Mouse (Mus musculus): ENCODE results near the gene Tpst1. TPM values are rescaled to one million over a fixed set of nuclear protein-coding genes. Genes with fewer than 3 reads are reported as not detected.
A peak's percentile ranks its signal among the peaks of the same experiment; 100 is the strongest.
"Not testable (repeated sequence)": the region's sequence is repeated elsewhere in the genome, so short reads cannot be mapped to it uniquely, and the experiment has no call there.

The Tpst1 gene
- 10 to 100 TPM; 34.4 to 39.4 (median 36.7) TPM for total RNA-seq (2022)

DNA sequence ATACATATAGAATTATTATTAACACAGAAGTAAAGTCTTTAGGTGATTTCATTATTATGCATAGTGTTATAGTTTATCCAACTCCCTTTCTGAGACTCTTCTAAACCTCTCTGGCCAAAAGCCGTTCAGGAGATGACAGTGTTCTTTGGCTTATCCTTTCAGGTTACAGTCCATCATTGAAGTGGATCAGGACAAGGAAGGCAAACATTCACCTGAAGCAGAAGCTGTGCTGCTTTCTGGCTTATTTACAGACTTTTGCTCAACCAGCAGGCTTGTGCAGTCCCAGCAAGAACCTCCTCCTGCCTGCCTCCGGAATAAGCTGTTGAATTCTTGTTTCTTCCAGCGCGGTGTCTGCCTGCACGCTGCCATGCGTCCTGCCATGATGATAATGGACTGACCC, at the start of gene Tpst1:
Tpst1 (plus strand) TSS at position 301 of the 400 bp plus-strand sequence.
- DNase-seq (ENCODE audit: low spot score in 2 of 2) = no peak

DNA sequence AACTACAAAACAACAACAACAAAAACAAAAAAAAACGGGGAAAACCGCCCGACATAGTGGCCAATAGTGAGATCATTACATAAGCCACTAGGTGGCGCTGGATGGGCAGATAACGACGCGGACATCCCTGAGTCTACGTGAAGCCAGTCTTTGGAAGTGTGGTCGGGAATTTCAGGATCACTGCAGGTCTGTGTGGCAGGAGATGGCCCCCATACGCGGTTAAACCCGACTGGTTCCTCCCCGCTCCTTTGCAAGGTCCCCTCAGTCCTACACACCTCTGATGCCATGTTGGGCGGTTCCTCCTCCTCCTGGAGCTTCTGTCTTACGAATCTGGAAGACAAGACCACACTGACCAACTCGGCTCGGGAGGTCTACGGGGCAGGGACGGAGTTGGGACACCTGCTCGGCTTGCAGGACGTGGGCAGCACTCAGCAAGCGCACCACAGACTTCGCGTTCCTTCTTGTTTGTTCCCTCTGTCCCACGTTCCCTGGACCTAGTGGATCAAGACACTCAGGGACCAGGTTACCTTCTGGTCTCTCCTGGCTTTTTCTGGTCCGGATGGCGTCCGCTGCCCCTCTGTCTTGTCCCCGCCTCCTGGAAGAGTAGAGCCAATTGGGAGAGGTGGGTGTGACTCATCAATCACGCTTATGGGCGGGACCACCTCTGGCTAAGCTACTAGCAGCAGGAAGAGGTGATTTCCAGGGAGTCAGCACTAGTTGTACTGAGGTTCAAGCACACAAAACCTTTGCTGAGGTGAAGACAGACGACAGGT, 49.2 kb upstream of the Tpst1 start:
- DNase-seq (ENCODE audit: low spot score in 2 of 2) = peak; percentile 54 to 67

DNA sequence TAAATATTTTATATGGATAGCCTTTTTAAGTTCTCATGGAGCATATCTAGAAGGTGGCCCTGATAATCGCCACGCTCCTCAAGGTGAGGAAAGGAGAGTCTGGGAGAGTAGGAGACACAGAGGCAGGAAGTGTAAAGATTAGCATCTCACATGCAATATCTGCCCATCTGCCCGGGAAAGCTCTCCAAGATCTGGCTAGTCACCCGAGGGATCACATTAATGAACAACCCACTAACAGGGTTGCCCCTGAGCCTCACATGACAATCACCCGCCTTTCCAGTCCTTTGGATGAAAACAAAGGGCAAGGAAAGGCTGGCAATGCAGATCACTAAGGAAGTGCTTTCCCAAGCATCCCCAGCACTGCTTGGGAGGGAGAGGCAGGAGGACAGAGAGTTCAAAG, 46.0 kb upstream of the Tpst1 start:
- DNase-seq (ENCODE audit: low spot score in 2 of 2) = no peak

DNA sequence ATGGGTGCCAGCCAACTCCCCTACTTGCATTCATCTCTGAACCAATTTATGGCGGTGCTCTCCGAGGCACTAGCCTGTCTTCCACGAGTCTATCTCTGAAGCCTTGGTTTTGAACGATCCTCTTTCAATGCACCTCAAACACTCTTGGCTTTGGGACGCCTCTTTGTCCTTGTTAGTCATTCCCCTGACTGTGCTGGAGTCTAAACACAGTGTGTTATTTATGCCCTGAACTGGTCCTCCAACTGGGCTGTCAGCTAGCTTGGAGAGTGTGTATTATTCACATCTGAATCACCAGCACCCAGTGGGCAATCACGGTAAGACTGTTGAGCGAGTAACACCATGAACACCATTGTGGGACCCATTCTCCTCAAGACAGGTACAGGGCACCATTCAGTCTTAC, 45.4 kb upstream of the Tpst1 start:
- no peak for DNase-seq (ENCODE audit: low spot score in 2 of 2)

DNA sequence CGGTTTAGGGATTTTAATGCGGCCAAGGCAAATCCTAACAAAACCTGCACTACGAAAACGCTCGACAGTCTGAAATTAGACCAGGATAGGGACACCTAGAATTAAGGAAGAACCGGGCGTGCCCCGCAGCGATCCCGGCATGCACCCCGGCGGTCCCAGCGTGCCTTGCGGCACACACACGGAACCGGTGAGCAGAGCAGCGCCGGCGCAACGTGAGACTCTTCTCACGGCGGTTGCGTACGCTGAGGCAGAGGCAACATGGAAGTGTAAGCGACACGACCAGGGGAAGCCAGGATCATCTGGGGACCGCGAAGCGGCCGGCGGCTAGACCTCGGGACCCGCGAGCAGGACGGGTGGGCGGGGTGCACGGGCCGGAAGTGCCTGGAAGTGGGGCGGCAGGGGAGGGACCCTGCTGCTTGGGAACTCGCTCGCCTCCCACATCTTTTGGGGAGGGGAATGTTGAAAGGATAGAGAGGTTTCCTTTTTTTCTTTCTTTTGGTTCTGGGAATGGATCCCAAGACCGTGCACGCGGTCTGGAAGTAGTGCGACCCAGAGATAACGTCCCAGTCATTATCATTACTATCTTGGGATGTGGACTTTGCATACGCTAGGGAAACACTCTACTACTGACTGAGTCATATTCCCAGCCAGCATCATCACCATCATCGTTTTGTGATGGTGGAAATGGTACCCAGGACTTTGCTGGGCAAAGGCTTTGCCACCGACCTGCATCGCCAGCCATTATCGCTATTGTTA, 43.8 kb upstream of the Tpst1 start, which contains the start of the genes Asl and Crcp:
Asl (minus strand) TSS at position 106 of the 756 bp plus-strand sequence.
Crcp (plus strand) TSS at position 149 of the 756 bp plus-strand sequence.
- DNase-seq (ENCODE audit: low spot score in 2 of 2) = peak; percentile 75 to 81

DNA sequence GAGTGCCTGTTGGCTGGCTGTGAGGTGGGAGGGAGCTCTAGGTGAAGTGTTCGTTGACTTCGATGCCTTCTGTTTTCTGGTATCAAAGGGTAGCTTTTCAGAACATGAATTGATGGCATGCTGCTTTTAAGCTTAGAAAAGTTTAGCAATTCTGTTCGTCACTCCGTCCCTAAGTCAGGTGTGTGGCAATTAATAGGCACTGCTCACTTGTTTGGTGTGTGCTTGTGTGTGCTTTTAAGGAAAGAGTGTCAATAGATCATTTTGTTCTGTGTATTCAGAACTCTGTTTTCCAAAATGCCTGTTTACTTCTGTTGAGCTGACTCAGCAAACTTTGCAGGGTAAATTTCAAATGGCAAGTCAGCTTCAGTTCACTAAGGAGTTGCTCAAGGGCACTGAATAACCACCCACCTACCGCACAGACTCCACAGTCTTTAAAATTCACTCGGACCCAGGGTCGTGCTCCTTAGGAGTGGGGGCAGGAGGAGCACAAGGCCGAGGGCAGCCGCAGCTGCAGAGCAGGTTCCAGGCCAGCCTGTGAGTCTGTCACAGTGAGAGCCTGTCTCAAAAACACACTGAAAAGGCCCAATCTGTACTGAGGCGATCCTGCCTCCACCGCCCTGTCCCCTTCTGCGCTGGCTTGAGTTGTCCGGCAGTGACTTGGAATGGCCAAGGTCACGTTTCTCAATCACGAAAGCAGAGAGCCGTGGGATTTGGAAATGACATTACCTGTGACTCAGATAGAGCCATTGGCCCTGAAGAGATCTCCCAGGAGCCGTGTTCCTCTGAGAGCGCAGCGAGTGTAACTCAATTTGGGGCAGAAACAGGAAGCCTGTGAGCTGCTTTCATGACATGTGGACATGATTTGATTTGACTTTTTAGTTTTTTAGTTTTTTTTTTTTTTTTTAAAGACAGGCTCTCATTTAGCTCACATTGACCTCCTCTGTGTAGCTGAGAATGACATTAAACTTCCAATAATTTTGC, 41.4 kb upstream of the Tpst1 start:
- DNase-seq (ENCODE audit: low spot score in 2 of 2) = no peak

DNA sequence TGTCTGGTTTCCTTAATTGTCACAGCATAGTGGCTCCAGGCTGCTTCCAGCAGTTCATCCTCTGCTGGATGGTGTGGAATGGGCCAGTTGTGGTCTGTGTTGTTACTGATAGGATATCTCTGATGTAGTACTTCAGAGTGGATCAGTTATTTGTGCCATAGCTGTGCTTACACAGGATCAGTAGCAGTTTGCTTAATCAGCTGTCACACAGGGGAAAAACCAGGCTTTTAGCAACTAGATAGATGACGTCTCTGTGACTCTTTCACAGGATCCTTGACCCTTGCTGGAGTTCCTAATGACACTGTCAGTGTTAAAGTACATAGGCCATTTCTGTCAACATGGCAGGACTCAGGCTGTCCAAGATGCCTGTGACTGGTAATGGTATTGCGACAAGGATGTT, 39.3 kb upstream of the Tpst1 start:
- DNase-seq (ENCODE audit: low spot score in 2 of 2) = no peak

DNA sequence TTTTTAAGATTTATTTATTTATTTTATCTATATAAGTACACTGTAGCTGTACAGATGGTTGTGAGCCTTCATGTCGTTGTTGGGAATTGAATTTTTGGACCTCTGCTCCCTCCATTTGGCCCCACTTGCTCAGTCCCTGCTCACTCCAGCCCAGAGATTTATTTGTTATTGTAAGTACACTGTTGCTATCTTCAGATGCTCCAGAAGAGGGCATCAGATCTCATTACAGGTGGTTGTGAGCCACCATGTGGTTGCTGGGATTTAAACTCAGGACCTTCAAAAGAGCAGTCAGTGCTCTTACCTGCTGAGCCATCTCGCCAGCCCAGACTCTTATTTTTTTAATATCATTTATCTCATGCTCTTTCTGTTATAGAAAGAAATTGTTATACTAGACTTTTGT, 36.8 kb upstream of the Tpst1 start:
- not testable (repeated sequence) for DNase-seq (ENCODE audit: low spot score in 2 of 2)

DNA sequence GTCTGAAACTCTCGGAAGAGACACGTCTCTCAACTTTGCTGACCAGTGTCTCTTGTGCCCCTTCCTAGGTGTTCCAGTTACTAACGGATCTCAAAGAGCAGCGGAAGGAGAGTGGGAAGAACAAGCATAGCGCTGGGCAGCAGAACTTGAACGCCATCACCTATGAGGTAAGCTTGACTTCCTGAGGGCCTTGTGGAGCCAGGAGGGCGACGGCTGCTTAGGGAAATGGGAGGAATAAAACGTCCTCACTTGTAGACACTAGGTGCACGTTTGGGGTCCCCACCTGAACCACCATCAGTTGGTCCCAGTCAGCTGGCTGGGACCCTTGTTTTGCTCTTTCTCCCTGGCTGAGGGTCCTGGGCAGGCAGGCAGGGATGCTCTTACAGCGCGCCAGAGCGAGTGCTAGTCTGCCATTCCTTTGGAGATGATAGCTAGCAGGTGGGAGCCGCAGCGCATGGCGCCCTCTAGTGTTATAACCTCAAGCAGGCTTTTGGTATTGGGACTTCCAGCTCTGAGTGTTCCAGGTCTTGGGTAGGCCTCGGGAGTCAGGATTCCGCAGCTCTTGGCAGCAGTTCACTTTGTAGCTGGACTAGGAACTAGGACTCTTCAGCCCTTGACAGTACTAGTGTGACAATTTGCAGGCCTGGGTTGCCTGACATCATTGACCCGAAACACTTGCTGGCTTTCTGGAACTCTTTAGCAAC, 35.2 kb upstream of the Tpst1 start:
- peak; percentile 23 to 31 for DNase-seq (ENCODE audit: low spot score in 2 of 2)

DNA sequence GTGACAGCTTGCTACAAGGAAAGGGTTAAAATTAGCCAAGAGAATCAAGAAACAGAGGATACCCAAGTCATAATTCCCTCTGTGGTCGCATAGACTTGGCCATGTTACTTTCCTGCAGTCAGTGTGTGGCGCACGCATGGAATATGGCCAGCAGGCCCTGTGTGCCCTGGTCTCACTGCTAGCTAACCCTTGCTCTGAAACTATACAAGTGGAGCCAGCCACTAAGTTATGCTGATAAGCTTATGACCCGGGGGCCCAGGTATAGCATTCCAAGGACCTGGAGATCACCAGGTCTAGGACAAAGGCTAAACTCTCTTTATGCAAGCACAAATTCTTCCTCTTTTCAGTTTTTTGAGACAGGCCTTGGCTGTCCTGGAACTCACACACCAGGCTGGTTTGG, 32.3 kb upstream of the Tpst1 start:
- DNase-seq (ENCODE audit: low spot score in 2 of 2) = no peak

DNA sequence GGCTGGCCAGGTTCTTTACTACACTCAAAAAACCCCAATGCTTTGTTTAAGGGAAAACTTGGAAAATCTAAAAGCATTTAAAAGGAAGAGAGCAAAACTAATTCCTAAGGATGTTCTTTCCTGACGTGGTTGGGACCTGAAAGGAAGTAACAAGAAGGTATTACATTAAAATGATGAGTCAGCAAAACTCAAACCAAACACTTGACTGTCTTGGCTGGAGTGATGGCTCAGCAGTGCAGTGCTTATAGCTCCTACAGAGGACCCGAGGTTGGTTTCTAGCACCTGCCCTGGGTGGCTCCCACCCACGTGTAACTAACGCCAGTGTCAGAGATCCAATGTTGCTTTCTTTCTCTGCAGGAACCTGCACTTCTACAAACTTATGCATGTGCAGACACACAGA, 31.9 kb upstream of the Tpst1 start:
- DNase-seq (ENCODE audit: low spot score in 2 of 2) = no peak

DNA sequence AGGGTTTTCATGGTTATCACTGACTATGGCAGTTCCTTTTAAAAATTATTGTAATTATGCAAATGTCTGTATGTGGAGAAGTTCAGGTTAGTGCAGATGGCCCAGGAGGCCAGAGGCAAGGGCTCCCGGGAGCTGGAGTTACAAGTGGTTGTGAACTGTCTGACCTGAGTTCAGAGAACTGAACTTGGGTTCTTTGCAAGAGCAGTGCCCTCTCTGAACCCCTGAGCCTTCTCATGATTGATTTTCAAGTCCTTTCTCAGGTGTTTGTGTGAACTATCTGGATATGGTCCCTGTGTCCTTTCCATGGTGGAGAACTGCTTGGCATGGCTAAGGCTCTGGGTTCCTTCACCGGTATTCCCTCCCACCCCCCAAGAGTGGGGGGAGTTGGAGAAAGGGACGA, 29.4 kb upstream of the Tpst1 start:
- no peak for DNase-seq (ENCODE audit: low spot score in 2 of 2)

DNA sequence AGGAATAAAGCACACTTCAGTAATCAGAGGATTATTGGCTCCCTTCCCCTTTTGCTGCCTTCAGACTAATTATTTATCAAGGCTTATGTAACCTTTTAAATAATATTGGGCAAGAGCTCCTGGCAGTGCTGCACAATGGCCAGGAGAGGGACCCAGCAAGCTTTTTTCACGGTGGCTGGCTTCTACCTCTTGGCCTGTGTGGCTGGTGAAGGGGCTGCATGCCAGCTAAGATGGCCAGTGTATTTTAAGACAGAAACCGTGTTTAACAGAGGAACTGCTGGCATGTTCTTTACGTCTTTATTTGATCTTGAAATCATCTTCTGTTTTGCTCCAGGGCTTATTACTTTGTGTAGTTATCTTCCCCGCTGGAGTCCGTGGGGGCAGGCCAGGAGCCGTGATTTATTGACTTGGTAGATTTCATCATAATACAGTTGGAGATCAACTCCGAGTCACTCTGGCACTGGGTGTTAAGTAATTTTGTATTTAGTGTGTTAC, 28.9 kb upstream of the Tpst1 start:
- peak in 1 of 2 experiments; percentile 19 for DNase-seq (ENCODE audit: low spot score in 2 of 2)

DNA sequence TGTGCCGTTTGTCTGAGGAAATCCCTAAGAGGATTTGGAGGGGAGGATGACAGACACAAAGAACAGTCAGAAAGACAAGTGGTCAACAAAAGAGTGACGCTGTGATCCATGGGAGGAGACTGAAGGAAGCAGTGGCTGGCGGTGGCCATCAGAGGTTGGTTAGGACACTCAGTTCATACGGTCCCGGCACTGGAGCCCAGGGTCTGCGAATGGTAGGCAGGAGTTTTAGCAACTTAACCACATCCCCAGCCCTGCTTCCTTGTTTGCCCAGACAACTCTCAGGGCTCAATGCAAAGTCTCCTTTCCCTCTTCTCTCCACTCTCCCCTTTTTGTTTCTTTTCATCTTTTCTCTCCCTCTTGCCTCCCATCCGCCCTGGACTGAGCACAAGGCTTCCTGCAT, 27.0 kb upstream of the Tpst1 start:
- no peak for DNase-seq (ENCODE audit: low spot score in 2 of 2)

DNA sequence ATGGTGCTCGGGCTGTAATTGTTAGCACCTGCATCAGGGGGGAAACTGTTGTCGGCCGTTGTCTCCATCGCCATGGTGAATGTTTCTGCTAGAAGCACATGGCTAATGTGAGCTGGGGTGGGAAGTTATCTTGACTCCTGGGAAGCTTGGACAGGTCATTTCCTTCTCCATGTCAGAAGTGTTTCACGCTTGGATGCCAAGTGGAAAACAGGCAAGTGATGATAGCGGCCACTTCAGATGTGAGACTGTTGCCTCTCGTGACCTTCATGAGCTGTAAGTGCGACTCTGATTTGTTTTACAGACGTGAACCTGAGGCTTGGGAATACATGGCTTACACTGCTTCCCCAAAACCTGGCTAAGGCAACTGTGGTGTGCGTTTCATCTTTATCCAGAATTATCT, 26.5 kb upstream of the Tpst1 start:
- DNase-seq (ENCODE audit: low spot score in 2 of 2) = no peak

DNA sequence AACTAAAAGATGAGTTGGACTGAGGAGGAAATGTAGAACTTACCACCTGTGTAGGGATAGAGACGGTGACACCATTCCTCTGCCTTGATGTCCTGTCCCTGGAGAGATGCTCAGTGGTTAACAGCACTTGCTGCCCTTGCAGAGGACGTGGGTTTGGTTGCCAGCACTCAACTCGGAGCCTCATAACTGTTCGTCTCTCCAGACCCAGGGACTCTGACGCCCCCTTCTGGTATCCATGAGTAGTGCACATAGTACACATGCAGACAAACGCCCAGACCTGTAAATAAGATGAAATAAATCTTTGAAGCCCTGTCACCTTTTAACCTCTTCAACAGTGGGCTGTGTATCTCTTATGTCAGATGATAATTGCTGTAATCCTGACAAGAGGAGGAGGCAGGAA, 26.1 kb upstream of the Tpst1 start:
- no peak for DNase-seq (ENCODE audit: low spot score in 2 of 2)

DNA sequence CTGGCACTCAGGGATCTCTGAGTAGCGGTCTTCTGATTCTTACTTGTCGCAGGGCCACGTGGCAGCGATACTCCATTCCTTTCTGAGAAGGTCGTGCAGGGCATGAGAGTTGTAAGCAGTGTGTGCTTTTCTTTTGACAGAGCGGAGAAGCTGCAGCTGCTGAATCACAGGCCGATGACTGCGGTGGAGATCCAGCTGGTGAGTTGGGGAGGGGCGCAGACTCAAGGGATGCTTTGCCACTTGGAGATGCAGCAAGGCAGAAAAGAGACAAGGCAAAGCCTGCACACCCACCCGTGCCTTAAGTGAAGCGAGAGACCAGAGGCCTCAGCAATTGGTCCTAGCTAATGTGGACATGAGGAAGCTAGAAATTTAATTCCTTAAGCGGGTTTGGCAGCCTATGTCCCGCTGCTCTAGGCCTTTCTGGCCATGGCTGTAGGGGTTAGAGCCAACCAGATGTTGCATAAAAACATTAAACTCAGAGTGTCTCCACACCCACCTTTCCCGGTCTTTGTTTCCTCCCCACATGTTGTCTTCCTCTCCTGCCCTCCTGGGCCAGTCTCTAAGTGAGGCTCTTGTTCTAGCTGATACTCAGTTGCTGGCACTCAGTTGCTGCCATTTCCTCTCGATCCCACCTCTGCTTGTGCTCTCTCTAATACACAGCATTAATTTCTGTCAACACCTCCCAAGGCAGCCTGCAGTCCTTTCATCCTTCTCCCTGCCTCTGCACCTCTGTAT, 24.2 kb upstream of the Tpst1 start:
- DNase-seq (ENCODE audit: low spot score in 2 of 2) = no peak

DNA sequence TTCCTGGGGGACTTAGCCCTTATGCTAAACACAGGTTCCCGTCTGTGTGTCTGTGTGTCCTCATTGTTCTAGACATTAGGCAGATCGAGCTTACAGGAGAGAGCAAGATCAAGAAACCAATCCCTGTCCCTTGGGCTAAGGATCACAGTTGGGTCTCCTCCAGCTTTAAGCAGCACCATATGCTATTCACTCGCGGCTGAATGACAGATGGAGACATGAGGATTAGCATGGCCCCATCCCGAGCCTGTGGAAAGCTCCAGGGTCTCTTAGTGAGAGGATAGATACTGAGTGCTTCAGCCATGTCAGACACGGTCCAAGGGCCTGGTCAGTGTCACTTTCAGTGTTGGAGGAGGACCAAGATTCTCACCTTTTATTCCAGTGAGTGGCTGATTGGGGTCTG, 22.7 kb upstream of the Tpst1 start:
- DNase-seq (ENCODE audit: low spot score in 2 of 2) = no peak

DNA sequence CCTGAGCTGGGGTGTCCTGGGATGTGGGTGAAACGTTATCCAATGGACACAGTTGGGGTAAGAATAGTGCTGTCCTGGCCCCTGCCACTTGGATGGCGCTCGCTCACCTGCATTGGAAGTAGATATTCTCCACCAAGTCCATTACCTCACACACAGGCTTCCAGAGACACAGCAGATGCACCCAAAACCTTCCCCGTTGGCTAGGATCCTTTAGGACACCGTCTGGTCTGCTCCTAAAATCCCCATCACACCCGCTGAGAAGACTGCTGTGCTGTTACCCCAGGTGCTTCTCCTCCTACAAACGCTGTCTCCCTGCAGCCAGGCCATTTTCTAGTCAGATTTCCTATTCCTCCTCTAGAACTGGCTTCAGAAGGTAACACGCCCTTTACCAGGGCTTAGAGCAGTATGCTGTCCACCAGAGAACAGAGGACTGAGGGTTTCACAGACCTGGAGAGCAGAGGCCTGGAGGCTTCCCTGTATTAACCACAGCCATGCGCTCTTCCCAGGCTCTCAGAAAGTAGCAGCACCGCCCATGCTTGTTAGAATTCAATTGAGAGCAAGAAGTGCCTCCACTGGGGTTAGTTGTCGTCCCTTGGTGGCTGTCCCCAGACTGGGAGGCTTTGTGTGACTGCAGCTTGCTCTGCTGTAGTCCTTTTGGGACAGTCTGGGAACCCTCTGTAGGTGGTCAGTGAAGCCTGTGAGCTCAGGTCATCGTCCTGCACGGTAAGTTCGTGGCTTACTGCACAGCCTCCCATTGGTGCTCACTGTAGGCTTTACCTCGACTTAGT, 21.9 kb upstream of the Tpst1 start:
- DNase-seq (ENCODE audit: low spot score in 2 of 2) = no peak
